Mouse (Mus musculus) thymus, adult 2 months (tissue): ENCODE measurements around the gene Eif3l. TPM values are rescaled to one million over a fixed set of nuclear protein-coding genes. Genes with fewer than 3 reads are reported as not detected.

ENCODE experiments used
- DNase-seq: peaks from one replicate; pipeline ENCODE4 v3.0.0; 2021
- H3K27ac ChIP-seq: fragments of 200-500 bp; 2 replicates; pipeline ENCODE4 v1.5.1; 2012; ENCODE audit warnings: low read length, control low read depth; ENCODE audit not compliant: control insufficient read depth, insufficient read depth
- H3K27me3 ChIP-seq: fragments of 200-500 bp; 2 replicates; pipeline ENCODE4 v1.6.1; 2012; ENCODE audit warnings: mild to moderate bottlenecking, low read length, moderate library complexity, mixed read lengths; ENCODE audit not compliant: control insufficient read depth, insufficient read depth
- H3K36me3 ChIP-seq: fragments of 200-500 bp; 2 replicates; pipeline ENCODE4 v1.6.1; 2012; ENCODE audit warnings: mild to moderate bottlenecking, low read length, moderate library complexity; ENCODE audit not compliant: control insufficient read depth, insufficient read depth
- H3K4me1 ChIP-seq: fragments of 200-500 bp; replicated peaks from 2 replicates; pipeline ENCODE4 v1.6.1; 2012; ENCODE audit warnings: low read length; ENCODE audit not compliant: control insufficient read depth, insufficient read depth
- H3K4me3 ChIP-seq: fragments of 200-500 bp; 2 replicates; pipeline ENCODE4 v1.5.1; 2012; ENCODE audit warnings: mild to moderate bottlenecking, low read length, control low read depth, moderate library complexity; ENCODE audit not compliant: control insufficient read depth, insufficient read depth
- CTCF ChIP-seq: fragments of 200-500 bp; IDR thresholded peaks from 2 replicates; pipeline ENCODE4 v1.5.1; 2012; ENCODE audit warnings: mild to moderate bottlenecking, control low read depth, low read length, moderate library complexity, borderline replicate concordance; ENCODE audit not compliant: control insufficient read depth, poor library complexity, insufficient read depth; ENCODE audit errors: extremely low read depth
- POLR2A ChIP-seq: fragments of 200-500 bp; IDR thresholded peaks from 2 replicates; pipeline ENCODE4 v1.6.1; 2012; ENCODE audit warnings: mild to moderate bottlenecking, low read length, control low read depth, moderate library complexity; ENCODE audit not compliant: control insufficient read depth, poor library complexity, insufficient read depth; ENCODE audit errors: extremely low read depth
- WGBS: fragments of 180-500 bp; shearing (Covaris S2); methylation state at CpG from one replicate; pipeline ENCODE4 v1.1.7; 2018; 5-methylcytosine and 5-hydroxymethylcytosine counted together
- polyA plus RNA-seq: library from polyadenylated mRNA; depleted of rRNA; stranded (reverse); fragments of >200 nt; gene quantifications from 2 replicates; pipeline ENCODE4 v1.2.3, GENCODE M21; 2012

Gene Eif3l
- polyA plus RNA-seq, 1 experiment: 205 TPM

- TF ChIP-seq CTCF: no peak
- TF ChIP-seq POLR2A: no peak
- Histone ChIP-seq H3K27me3 (no peaks in the 10 kb centered on the region), H3K4me1 (no peaks in the 10 kb centered on the region), H3K36me3 (peaks cover 5% of the 10 kb centered on the region; the same call in 1 of the 2 replicates), H3K4me3 (no peak overlapping the region), H3K27ac (no peak overlapping the region)
- peak; percentile 53 for DNase-seq
- WGBS: 80% methylated on average over 13 of the region's 13 CpGs
These were observed 51.4 kb downstream of the Eif3l start for GRCm38 (mm10) chr15:79126217-79126932.

GRCm38 (mm10) chr15:79127101-79127500, 52.1 kb downstream of the Eif3l start:
- Histone ChIP-seq H3K27me3 (no peaks in the 10 kb centered on the region), H3K4me3 (no peak overlapping the region), H3K4me1 (no peaks in the 10 kb centered on the region), H3K36me3 (peaks cover 5% of the 10 kb centered on the region; the same call in 1 of the 2 replicates), H3K27ac (no peak overlapping the region)
- WGBS: 96% methylated on average over 12 of the region's 12 CpGs
- TF ChIP-seq CTCF (no peak), POLR2A (no peak)
- no peak for DNase-seq

GRCm38 (mm10) chr15:79128208-79128607, 53.2 kb downstream of the Eif3l start:
- Histone ChIP-seq H3K27me3 (no peaks in the 10 kb centered on the region), H3K4me3 (no peak overlapping the region), H3K27ac (no peak overlapping the region), H3K4me1 (no peaks in the 10 kb centered on the region), H3K36me3 (peaks cover 5% of the 10 kb centered on the region; the same call in 1 of the 2 replicates)
- DNase-seq: no peak
- TF ChIP-seq POLR2A (no peak), CTCF (peak; percentile 28; the same call in 1 of the 2 replicates)
- 99% methylated on average over 5 of the region's 5 CpGs for WGBS

GRCm38 (mm10) chr15:79129311-79129710, 54.3 kb downstream of the Eif3l start:
- no peaks in the 10 kb centered on the region for H3K27me3 ChIP-seq
- H3K36me3 ChIP-seq: peaks cover 5% of the 10 kb centered on the region; the same call in 1 of the 2 replicates
- no peak overlapping the region for H3K27ac ChIP-seq
- H3K4me3 ChIP-seq: no peak overlapping the region
- TF ChIP-seq POLR2A: no peak
- no peak for TF ChIP-seq CTCF
- WGBS: 93% methylated on average over 7 of the region's 7 CpGs
- no peak for DNase-seq
- no peaks in the 10 kb centered on the region for H3K4me1 ChIP-seq

GRCm38 (mm10) chr15:79130782-79131181, 55.8 kb downstream of the Eif3l start:
- Histone ChIP-seq H3K27me3 (no peaks in the 10 kb centered on the region), H3K4me3 (no peak overlapping the region), H3K27ac (no peak overlapping the region), H3K4me1 (no peaks in the 10 kb centered on the region), H3K36me3 (peaks cover 5% of the 10 kb centered on the region; the same call in 1 of the 2 replicates)
- 95% methylated on average over 10 of the region's 10 CpGs for WGBS
- no peak for DNase-seq
- no peak for TF ChIP-seq CTCF
- no peak for TF ChIP-seq POLR2A

GRCm38 (mm10) chr15:79131442-79131841, 56.5 kb downstream of the Eif3l start:
- no peak overlapping the region for H3K4me3 ChIP-seq
- no peak overlapping the region for H3K27ac ChIP-seq

GRCm38 (mm10) chr15:79133191-79133661, 58.2 kb downstream of the Eif3l start:
- TF ChIP-seq POLR2A: no peak
- no peak for TF ChIP-seq CTCF
- Histone ChIP-seq H3K4me1 (no peaks in the 10 kb centered on the region), H3K4me3 (no peak overlapping the region), H3K36me3 (no peaks in the 10 kb centered on the region), H3K27ac (no peak overlapping the region), H3K27me3 (no peaks in the 10 kb centered on the region)
- DNase-seq: no peak
- 94% methylated on average over 6 of the region's 6 CpGs for WGBS

More at GRCm38 (mm10) chr15:79131442-79131841, 56.5 kb downstream of the Eif3l start:
- H3K27me3 ChIP-seq: no peaks in the 10 kb centered on the region
- TF ChIP-seq CTCF (no peak), POLR2A (no peak)
- DNase-seq: no peak
- peaks cover 5% of the 10 kb centered on the region; the same call in 1 of the 2 replicates for H3K36me3 ChIP-seq
- no peaks in the 10 kb centered on the region for H3K4me1 ChIP-seq
- 96% methylated on average over 7 of the region's 7 CpGs for WGBS
